Mouse (Mus musculus): ENCODE measurements around the gene Slc35e3. TPM values are rescaled to one million over a fixed set of nuclear protein-coding genes. Genes with fewer than 3 reads are reported as not detected.

The Slc35e3 gene
- 5.4 TPM for polyA plus RNA-seq (2017; shearing (Covaris generic))

DNA sequence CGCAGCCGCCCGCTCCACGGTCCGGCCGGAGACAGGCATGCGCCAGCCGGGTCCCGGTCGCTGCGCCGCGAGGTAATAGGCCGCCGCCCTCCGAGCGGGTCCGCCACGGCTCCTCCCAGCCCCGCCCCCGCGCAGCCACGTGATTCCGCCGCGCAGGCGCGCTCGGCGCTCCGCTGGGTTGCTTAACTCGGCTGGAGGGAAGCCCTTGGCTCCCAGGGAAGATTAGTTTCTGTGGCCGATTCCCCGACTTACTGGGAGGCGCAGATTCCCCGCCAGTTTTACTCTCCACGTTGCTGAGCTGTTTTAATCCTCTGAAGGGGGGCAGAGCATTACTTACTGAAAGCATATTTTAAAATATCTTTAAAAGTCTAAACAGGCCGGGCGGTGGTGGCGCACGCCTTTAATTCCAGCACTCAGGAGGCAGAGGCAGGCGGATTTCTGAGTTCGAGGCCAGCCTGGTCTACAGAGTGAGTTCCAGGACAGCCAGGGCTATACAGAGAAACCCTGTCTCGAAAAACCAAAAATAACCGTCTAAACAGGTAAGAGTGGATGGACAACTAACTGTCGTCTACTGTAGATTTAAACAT lies at the start of gene Slc35e3:
Gene Slc35e3 (minus strand): TSS at position 69 of the 587 bp plus-strand sequence.

GRCm38 (mm10) chr10:117792141-117793091 lies 46.3 kb upstream of the Slc35e3 start, which contains the start of gene Nup107:
Gene Nup107, minus strand, starts transcription at chr10:117792705.

GRCm38 (mm10) chr10:117710604-117711141 lies 35.5 kb downstream of the Slc35e3 start, which contains the start of gene Mdm2:
Gene Mdm2, minus strand, starts transcription at chr10:117710758.

Other genes with a start within 250 kb of the Slc35e3 start
- gene Cpm, start 116.9 kb downstream of the Slc35e3 start, polyA plus RNA-seq (2017; shearing (Covaris generic)): 135 TPM
- 113 TPM for gene Mdm2, start 35.6 kb downstream of the Slc35e3 start, polyA plus RNA-seq (2017; shearing (Covaris generic))
- gene Nup107, start 46.3 kb upstream of the Slc35e3 start, polyA plus RNA-seq (2017; shearing (Covaris generic)): 31.8 TPM
- 656 TPM for gene Rap1b, start 99.7 kb upstream of the Slc35e3 start, polyA plus RNA-seq (2017; shearing (Covaris generic))